Mouse (Mus musculus) cerebellum, postnatal 25 days (tissue): ENCODE measurements around the gene Ocln.
"Not testable (repeated sequence)": the region's sequence is repeated elsewhere in the genome, so short reads cannot be mapped to it uniquely, and the experiment has no call there.

Source experiments
- DNase-seq, 2 experiments: peaks; one replicate each; pipeline ENCODE4 v3.0.0; 2021; ENCODE audit warnings: mixed read lengths in 2 of 2

Ocln gene

DNA sequence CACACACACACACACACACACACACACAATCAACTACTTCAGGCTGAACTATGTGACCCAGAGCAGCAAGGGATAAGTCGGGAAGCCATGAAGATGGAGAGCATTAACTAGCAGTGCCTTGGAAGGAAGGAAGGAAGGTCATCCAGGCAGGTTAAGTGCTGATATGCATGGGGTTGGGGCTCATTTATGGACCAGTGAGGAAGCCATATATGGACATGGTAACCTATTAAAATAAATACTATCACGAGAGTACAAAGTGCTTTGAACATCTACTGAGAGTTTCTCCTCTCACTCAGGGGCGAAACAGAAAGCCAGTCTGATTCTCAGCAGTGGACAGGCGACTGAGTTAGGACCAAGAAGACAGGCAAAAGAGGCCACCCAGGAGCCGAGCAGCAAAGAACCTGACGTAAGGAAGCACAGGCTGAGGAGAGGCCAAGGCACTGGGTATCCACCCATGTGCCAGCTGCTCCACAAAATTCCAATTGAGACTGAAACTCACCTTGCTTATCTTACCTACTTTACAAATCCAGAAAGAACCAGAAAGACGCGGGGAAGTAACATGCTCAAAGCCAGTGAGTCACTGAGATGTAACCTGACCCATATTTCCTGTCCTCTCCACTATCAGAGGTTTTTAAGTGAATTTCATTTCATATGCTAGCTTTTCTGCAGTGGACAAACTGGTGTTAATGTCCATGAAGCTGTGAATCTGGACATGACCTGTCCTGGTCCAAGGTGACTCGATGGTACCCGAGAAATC is 9.3 kb downstream of the Ocln start:
- DNase-seq = no peak

DNA sequence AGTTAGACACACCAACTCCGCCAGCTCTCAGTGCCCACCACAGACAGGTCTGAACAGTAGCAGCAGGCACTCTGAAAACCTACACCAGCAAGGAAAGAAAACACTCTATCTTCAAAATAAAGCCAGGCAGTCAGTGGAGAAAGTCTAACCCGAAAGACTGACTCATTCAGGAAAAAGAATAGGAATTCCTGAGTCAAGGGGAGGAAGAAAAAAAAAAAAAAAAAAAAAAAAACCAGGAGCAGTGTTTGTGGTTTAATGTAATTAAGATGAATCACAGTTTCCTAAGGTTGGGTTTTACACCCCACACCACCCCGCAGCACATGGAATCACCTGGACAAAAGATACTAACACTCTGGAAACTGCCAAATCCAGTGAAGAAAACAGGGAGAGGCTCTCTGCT is 16.4 kb downstream of the Ocln start:
- no peak for DNase-seq

DNA sequence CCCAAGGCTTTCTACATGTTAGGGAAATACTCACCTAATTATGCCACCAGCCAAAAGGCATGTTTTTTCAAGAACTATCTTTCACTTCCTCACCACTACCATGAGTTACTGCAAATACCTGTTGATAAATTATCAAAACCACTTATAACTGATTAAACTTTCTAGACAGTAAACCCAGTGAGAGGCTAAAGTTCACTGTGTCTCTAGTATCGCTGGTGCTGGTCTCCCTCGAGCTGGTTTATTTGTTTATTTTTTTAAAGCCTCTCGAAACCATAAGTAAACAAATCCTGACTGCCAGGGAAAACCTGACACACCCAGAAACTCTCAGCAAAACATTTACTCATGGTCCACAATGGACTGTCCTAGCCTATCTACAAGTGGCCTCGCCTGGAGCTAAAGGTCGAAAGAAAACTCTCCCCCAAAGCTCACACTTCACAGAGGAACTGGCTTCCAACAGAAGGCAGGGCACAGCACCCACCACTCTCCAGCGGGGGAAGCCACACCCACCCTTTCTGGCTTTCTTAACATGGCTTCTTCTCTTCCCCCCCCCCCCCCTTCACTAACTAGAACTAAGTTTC is 19.6 kb downstream of the Ocln start:
- no peak for DNase-seq

DNA sequence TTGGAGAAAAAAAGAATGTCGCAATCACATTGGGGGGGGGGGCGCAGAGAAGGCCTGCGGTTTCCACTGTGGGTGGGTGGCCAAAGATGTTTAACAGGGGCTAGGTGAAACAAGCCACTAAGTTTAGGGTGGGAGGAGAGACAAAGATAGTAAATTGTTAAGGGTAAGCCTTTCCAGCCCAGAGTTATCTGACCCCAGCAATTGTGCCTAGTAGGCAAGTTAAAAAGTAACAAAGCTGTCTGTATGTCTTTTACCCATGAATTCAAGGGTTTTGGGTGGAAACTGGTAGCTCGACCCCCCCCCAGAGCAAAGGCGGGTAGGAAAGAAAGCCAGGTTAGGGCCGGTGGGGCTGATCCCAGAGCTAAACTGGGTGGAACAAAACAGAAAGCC is 25.9 kb downstream of the Ocln start:
- no peak for DNase-seq

DNA sequence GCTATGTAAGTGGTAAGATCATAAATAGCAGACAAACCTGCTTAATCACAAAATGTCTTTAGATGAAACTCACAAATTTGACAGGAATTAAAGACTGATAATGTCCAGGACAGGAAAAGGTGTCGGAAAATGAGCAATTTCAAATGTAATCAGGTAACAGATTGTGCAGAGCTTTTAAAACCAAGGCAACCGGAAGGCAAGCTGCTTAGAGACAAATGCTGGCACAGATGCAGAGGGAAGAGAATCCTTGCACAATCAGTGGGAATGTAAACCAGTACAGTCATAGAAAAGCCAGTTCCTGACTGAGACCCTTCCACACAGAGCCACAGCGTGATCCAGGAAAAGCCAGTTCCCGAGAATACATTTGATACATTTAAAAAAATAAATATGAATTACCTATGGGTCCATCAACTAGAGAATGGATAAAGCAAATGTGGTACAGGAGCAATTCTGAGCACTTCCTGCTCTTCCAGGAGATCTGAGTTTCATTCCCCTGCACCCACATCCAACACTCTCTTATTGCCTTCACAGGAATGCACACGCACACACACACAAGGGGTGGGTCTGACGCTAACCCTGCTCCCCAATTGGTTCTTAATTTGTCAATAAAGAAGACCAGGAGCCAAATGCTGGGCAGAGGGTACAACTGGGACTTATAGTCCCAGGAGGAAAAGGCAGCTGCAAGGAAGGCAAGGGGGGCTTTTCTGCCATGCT is 26.4 kb downstream of the Ocln start:
- peak; percentile 52 to 66 for DNase-seq

DNA sequence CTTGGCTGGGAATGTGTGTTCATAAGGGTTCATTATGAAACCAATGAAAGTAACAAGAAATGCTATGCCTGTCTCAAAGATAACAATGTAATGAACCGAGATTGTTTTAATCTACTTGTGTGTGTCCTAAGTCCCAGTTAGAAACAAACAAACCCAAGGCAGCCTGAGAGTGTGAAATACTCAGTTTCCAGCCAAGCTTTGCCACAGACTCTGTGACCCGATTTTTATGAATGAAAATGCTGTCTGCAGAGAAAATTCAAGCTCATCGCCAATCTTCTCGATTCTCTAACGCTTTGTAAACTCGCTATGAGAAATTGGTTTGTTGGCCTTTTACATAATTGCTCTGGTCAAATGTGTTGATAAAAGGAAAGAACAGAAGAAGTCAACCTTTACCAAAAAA is 27.6 kb downstream of the Ocln start:
- DNase-seq = no peak

DNA sequence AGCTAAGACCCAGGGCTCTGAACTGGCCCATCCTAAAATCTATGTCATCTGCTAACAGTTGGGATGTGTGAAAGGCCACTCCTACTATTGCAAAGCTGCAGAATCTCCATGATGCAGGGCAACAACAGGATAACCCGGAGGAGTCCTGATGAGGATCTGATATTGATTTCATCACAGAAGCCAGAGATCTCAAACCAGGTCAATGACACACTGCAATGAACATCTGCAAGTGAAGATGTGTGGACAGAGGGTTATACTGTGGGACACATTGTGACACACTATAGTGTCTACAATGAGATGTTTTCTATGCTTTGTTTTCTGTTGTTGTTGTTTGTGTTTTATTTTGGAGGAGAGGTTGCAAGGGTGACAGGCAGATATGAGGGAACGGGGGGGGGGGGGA is 28.8 kb downstream of the Ocln start:
- no peak for DNase-seq

DNA sequence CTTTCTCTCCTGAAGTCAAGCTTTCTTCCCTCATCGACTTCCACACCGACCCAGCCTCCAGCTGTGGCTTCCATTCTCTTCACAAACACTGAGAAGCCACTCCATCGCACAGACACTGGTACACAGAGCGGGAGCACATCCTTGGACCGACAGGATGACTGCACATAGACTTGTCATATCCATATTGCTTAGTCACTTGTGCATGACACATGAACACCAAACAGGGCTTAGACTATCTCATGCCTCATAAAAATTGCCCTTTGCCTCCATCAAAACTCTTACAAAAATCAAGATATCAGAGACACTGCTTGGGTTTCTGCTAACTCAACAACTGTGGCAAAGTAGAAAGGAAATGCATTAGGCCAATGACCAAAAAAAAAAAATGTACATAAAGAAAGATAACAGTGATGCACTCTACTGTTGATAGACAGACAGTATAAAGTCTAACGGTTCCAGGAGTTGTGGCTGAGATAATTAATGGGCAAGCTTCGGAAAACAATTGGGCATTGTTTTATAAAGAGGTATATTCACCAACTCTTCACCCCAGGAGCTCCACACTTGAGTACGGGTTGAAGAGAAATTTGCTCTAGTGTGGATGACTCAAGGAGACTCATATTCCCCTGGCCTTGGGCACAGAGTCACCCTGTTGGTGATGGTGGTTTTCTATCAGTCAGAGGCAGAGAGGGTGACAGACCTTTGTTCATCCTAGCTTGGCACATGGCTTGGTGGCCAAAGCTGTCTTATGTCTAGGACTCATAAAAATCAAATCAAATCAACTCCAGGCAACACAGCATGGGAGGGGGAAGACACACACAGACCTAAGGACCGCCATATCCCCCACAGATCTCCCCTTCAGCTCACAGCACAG is 30.6 kb downstream of the Ocln start:
- DNase-seq = no peak

DNA sequence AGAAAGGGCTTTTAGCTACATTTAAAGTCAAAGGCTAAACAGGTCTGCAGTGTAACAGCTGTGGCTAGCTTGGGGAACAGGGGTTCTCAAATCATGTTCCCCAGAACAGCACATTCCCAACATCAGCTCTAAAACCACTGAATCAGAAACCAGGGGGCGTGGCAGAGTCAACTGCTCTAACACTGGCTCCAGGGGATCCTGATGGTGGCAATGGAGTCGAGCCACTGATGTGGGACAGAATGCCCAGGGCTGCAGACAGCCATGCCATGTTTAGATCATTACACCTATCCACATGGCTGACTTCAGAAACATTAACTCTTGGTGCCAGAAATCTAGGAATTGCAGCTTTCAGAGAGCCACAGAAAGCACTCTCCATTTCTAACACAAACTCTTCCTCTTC is 33.4 kb downstream of the Ocln start:
- DNase-seq = no peak

DNA sequence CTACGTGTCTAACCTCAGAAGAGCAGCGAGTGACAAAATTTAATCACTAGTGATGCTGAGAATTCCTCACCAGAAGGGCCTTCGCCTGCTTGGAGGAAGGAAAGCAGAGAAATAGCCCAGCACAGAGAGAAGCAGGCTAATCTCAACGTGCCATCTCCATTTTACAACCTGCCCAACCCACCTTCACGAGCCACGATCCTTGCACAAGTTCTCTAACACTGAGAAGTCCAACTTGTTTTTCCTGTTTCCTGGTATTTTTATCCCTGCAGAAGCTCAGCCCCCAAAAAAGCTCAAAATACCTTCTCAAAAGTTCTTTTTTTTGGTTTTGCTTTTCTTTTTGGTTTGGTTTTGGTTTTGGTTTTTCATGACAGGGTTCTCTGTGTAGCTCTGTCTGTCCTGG is 34.3 kb downstream of the Ocln start:
- no peak for DNase-seq

DNA sequence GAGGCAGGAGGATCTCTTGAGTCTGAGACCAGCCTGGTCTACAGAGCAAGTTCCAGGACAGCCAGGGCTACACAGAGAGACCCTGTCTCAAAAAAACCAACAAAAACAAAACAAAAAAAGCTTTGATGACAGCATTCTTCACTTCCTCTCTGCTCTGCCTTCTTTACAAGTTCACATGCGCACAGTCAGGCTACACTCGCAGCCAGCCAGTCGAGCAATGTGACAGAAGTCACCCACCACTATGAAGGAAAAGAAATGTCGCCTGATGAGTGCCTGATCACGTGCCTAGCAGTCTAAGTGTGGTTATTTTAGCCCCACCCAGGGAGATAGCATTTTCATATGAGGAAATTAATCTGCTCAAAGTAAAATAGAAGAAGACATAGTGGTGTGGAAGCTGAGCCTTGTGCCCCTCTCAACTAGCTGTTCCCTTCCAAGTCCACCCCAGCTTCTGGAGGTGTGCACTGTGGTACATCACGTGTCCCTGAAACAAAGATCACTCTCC is 34.8 kb downstream of the Ocln start:
- DNase-seq = no peak

DNA sequence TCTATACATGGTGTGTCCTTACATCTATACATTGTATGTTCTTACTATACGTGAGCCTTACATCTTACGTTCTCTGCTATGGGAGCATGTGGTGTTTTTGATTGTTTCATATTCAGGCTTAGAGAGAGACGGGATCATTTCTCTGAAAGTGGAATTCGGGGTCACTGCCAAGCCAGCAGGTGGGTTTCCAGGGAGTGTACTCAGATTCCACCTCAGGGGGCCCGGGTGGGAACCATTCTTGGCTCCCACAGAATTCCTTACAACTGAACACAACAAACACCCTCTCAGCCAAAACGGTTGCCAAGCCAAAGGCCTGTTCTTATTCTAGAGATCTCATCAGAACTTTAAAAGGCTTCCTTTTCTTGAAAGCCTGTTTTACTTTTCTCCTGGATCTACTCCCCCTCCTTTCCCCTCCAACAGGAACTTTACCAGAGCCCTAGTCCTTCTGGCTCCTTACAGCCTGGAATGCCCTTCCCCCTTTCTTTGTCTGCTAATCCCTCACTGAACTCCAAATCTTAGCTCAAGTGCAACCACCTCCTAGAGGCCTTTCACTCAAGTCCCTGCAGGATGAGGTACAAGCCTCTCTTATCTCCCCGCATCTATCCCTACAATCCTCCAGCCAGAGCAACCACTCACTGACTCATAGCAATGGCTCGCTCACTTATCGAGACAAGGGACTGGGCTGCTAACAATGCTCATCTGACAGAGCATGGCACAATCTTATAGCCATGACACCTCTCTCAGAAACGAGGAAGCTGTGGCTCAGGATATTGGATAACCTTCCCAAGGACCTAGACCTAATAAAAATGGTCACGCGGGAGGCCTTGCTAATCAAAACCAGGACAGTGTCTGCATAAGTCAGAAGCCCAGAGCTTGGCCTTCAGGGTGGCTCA is 36.1 kb downstream of the Ocln start:
- peak; percentile 33 to 56 for DNase-seq

DNA sequence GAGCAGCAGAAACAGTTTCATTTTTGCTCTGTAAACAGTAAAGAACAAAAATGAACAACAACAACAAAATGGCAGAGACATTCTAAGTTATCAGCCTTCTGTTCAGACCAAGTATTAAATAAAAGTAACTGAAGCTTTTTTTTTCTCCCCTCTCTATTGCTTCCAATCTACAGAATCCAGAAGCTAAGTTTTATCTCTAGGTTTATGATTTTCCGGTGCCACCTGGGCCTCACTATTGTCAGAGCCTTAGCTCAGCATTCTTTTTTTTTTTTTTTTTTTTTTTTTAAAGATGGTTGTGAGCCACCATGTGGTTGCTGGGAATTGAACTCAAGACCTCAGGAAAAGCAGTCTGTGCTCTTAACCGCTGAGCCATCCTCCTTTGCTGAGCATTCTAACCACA is 39.7 kb downstream of the Ocln start:
- no peak for DNase-seq

DNA sequence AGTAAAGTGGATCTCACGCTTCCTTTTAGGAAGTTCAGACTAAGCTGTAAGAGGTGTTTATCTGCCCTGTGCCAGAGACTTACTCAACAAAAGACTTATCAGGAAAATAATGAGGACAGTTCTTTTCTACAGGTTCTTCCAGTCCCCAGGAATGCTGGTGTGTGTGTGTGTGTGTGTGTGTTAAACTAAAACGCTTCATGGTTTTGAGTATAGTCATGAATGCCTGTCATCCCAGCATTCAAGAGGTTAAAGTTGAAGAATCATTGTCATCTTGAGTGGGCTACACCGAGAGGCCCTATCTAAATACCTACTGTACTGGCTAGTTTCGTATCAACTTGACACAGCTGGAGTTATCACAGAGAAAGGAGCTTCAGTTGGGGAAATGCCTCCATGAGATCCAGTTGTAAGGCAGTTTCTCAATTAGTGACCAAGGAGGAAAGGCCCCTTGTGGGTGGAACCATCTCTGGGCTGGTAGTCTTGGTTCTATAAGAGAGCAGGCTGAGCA is 40.6 kb downstream of the Ocln start:
- no peak for DNase-seq

DNA sequence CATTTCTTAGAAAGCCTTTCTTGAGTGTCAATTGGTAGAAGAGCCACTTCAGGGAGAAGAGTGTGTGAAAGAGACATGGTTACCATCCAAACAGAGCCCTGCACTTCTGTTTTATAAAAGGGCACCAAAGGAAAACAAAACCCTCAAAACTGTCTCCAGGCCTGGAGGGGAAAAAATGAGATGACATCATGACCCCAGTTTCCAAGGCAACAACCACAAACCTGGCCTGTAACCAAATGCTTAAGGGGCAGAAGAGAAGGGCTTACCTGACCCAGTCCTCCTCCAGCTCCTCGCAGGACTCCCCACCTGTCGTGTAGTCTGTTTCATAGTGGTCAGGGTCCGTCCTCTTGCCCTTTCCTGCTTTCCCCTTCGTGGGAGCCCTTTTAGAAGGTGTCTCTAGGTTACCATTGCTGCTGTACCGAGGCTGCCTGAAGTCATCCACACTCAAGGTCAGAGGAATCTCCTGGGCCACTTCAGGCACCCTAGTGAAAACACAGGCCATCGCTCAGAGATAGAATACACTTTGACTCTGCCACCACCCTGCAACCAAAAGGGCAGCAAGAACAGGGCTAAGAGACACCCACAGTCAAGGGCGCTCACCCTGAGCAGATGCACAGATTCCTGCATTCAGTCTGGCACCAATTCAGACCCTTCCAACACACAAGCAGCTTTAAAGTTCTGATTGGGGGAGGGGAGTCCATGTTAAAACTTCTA is 41.2 kb downstream of the Ocln start:
- no peak for DNase-seq

DNA sequence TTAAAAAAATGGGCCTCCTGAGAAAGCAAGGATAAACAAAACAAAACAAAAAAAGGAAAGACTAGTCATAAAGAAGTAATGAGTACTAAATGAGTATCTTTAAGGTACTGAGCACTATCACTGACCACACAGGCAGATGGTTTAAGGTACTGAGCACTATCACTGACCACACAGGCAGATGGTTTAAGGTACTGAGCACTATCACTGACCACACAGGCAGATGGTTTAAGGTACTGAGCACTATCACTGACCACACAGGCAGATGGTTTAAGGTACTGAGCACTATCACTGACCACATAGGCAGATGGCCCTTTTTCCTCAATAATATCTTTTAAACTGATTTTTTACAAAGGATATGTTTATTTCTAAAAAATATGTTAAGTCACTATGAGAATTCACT is 52.9 kb downstream of the Ocln start:
- not testable (repeated sequence) for DNase-seq

DNA sequence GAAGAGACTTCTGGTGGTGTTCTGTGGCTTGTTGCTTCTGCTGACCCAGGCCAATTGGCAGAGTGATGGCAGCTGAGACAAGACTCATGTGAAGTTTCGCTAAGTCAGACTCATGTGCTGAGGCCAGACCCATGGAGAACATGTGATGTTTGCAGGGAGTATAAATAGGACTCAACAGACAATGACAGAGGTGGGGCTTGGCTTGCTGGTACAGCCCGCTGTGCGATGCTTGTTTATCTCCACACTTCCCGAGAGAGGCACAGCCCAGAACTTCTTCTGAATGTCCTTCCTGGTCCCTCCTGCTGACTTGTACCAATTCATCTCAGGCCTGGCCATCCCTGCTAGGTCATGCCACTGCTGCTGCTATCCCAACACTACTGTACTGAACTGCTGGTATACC is 57.2 kb downstream of the Ocln start:
- DNase-seq = no peak

DNA sequence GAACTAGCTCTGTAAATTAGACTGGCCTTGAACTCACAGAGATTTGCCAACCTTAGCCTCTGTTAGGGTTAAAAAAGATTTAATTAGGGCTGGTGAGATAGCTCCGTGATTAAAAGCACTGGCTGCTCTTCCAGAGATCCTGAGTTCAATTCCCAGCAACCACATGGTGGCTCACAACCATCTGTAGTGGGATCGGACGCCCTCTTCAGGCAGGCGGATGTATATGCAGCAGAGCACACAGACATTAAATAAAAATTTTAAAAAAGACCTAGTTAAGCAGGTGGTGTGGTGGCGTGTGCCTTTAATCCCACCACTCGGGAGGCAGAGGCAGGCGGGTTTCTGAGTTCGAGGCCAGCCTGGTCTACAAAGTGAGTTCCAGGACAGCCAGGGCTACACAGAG is 58.1 kb downstream of the Ocln start:
- DNase-seq = peak in 1 of 2 experiments; percentile 22

DNA sequence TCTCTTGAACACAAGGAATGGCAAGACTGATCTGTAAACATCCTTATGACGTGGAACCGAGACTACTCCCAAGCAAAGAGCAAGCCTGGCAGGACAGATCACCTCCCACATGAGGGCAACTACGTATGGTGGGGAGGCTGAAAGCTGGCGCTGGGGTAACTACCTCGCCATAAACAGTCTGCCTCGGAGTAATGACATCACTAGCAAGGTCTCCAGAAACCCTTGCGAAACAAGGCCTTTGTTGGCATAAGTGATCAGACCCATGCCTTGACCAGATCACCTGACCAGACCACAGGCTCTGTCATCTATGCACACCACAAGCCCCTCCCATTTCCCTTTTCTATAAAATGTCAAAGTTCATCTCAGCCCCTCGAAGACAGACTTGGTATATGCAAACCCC is 59.2 kb downstream of the Ocln start:
- DNase-seq = no peak

DNA sequence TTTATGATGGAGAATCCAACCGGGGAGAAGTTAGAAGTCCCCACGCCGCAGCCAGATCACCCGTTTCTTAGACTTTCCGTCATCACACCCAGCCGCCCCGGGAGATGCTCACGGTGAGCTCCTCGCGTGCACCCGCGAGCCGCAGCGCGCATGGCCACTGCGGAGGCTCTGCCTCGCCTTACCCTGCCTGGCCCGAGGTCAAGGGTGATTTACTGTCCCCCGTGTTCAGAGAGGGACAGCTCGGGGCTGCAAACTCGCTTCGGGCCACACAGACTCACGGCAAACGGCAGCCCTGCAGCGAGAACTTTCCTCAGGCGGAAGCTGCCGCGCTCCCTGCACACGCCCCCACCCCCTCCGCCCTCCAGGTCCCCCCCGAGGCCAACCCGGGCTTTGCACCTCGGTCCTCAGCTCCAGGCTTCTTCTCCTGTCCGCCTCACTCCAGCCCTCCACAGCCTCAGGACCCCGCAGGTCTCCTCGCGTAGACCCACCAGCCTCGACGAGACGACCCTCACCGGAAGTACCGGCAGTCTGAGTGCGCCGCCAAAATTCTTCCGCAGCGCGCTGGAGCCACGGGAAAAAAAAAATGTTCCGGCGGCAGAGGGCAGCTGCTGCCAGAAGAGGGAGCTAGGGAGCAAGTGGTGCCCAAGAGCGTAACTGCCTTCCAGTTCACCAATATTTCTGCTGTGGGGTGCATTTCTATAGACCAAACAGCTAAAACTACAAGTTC is 60.3 kb downstream of the Ocln start, which contains the start of gene Gtf2h2:
Gene Gtf2h2 (minus strand): TSS at position 519 of the 727 bp plus-strand sequence.
- DNase-seq = peak; percentile 92 to 94
